Mouse (Mus musculus) hematopoietic stem cell, adult 5-6 weeks (primary cell): ENCODE data around the gene Dna2. TPM values are rescaled to one million over a fixed set of nuclear protein-coding genes. Genes with fewer than 3 reads are reported as not detected.
A peak's percentile ranks its signal among the peaks of the same experiment; 100 is the strongest.

Experiments
- ATAC-seq, 2 experiments: fragments of 125-278 bp in 1 of 2; replicated peaks in 1 of 2; 2 replicates each; pipeline ENCODE4 v1.8.0; 2016 to 2017; ENCODE audit warnings: inconsistent platforms in 2 of 2, mild to moderate bottlenecking in 2 of 2, moderate number of reproducible peaks in 2 of 2, low read depth in 1 of 2, moderate TSS enrichment in 1 of 2; ENCODE audit not compliant: low FRiP score in 2 of 2, poor library complexity in 2 of 2, severe bottlenecking in 2 of 2, insufficient read depth in 1 of 2, low TSS enrichment in 1 of 2
- total RNA-seq: library from RNA; stranded (forward); fragments of 172-1452, 232-1000 nt; gene quantifications from 2 replicates; pipeline ENCODE4 v1.2.3, GENCODE M21; 2017

Gene Dna2
- total RNA-seq, 1 experiment from 2014 or later, result 32.4 TPM

DNA sequence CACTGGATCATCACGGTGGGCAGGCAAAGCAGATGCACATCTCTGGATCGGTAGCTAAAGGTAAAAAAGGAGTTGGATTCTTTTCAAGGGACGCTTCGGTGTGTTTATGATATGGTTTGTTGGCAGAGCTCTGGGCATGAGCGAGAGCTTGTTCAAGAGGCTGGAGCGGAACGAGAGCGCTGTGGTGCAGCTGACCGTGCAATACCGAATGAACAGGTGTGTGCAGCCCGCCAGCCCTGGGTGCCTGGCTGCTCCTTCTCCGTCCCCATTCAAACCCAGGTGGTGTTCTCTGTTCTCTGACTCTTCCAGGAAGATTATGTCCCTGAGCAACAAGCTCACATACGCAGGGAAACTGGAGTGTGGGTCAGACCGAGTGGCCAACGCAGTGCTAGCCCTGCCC is 19.5 kb downstream of the Dna2 start:
- ATAC-seq, result no peak

DNA sequence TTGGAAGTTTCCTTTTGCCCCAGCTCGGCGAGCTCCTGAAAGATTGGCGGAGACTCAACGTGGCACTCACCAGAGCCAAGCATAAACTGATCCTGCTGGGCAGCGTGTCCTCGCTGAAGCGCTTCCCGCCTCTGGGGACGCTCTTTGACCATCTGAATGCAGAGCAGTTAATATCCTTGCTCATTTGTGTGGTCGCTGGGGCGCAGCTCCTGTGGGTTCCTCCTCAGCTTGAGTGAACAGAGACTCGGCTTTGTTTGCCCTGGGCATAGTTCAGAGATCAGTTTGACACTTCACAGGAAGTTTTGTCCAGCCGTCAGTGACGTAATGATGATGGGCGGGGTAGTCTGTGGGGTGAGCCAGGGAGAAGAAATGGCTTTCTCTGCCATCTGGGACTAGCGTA is 25.0 kb downstream of the Dna2 start:
- no peak for ATAC-seq

DNA sequence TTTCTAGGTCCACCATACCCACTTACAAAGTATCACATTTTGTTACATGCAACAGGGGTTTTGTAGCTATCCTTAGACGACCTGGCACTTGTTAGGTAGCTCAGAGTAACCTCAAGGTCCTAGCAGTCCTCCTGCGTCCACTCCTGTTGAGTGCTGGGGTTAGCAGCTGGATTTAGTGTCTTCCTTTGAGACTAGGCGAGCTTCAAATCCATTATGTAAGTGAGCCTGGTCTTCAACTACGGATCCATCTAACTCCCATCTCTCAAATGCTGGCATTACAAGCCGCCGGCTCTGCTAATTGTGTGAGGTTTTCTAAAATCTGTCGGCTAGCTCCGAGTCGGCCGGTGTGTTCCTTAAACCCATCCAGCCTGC is 32.8 kb downstream of the Dna2 start:
- no peak for ATAC-seq

DNA sequence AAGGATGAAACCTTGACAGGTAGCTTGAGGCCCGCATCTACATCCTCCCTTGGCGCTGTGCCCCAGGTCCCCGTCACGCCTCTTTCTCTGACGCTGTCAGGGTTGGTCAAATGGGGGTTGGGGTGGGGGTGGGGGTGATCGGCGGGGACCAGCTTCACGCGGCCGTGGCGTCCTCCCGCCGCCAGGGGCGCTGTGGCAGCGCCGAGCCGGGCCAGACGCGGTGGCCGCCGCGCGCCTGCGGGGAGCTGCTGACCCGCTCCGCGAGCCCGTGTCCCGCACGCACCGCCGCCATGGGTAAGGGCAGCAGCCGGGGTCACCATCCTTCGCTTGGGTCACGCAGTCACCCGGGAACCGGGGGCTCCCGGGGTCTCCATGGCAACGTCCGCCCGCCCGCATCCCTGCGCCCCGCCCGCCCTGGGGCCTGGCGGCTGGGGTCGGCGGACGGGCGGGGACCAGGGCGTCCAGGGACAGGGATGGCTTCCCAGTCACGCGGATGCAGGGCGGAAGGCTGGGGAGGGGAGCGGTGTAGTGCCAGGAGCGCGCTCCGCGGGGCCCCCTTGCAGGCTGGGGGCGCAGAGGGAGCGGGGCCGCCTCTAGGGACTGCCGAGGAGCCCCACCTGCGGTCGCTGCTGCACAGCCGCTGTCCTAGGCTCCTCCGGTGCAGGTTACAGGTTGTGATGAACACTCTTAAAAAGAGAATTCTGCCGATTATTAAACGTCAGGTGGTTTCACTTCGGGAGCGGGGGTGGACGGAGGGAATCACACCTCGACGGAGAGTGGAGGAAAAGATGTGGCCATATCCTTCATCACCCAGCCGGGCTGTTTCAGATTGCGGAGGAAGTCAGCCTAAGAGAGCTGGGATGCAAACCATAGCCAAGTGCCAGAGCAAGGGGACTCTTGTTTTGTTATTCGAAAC is 33.5 kb downstream of the Dna2 start, which contains the start of gene Rufy2:
Gene Rufy2 (plus strand): TSS at position 185 of the 916 bp plus-strand sequence.
- peak; percentile 52 to 71 for ATAC-seq

DNA sequence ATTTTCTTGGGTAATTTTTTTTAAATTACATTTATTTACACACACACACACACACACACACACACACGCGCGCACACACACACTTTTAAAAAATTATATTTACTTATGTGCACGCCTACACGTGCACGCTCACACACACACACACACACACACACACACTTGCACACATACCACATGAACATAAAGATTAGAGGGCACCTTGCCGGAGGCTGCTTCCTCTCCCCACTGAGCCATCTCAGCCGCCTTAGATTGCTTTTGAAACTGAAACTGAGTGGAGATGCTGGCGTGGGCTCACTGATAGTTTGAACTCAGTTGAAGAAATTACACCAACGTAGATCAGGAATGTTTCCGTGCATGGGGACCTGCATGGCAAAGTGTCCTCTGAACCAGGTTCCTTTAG is 37.2 kb downstream of the Dna2 start:
- ATAC-seq, result no peak

DNA sequence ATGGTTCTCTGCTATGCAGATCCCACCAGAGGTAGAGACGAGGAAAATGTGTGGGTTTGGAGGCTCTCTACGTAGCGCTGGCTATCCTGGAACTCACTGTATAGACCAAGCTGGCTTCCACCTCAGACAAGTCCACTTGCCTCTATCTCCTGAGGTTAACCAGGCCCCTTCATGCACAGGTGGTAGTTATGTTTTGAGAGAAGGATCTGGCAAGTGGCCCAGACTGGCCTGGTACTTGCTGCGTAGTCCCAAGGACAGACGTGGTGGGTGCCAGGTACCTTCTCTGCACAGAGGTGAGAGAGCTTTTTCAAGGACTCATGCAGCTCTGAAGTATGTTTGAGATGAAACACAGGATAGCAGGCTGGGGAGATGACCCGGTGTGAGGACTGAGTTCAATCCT is 37.7 kb downstream of the Dna2 start:
- ATAC-seq, result no peak

DNA sequence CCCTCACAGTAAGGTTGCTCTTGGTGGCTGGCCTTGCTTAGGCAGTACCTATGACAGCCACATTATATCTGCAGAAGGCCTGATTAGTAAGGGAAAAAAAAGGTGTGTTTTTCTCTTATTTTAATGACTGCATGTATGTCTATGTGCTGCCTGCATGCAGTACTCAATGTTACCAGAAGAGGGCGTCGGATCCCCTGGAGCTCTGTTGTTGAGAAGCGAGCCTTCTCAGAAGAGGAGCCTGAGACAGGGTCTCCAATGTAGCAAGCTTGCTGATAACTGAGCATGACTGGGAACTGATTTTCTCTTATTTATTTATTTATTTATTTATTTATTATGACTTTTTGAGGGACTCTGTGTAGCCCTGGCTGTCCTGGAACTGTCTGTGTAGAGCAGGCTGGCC is 40.5 kb downstream of the Dna2 start:
- no peak for ATAC-seq

DNA sequence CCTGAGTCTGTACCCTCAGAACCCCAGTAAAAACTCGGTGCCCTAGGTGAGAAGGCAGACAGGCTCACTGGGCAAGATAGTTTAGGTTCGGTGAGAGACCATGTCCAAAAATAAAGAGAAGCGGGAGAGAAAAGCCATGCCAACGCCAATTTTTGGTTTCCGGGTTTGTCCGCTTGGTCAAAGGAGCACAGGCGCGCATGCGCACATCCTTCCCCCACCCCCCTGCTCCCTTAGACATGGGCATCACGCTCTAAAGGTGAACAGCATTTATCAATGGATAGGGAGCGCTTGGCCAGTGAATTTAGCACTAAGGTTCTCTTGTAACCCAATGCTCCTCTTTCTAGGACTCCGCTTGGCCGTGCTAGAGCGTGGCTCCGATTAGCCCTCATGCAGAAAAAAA is 43.8 kb downstream of the Dna2 start:
- no peak for ATAC-seq

DNA sequence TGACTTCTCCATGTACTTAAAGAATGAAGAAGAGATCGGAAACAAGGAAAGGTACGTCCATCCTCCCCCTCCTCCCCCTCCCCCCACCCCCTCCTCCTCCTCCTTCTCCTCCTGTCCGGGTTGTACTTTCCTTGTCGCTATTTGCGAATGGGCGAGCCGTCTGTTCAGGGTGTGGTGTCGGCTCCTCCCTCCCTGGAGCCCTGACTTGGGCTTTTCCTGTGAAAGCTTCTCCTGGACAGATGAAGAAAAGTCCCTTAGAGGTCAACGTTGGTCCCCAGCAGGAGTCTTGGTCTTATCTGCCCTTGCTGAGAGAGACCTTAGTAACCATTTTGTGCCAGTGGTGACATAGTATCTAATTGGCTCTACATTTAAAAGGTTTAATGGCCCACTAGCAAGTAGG is 47.2 kb downstream of the Dna2 start:
- ATAC-seq, result no peak

DNA sequence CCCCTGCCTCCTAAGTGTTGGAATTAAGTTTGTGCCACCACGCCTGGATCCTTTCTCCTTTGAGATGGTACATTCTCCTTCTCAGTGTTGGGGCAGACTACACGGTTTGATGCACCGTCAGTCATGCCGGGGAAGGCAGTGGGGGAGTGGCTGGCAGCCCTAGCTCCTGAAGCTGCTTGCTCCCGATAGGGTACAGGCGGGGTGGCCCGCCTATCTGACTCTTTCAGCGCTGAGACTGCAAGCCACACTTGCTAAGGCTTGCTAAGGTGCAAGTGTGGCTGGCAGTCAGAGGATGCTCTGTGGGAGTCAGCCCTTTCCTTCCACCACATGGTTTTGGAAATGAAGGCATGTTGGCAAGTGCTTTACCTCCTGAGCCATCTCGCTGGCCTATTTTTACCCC is 53.8 kb downstream of the Dna2 start:
- no peak for ATAC-seq

DNA sequence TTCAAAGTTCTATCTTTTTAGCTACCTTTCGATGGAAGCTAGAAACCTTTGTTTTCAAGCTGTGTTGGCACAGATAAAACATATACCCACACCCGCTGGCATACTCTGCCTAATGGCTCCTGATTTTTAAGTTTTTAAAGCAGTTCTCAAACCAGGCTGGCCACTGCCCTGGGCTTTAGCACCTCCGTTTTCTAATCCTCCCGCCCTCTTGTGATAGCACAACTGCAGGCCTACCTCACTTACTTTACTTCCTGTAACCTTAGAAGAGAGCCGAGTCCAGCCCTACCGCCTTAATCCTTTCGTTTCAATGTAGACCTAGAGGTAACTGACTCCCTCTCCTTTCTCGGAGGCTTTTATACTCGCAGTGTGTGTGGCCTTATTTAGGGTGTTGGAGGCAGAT is 56.4 kb downstream of the Dna2 start:
- no peak for ATAC-seq

DNA sequence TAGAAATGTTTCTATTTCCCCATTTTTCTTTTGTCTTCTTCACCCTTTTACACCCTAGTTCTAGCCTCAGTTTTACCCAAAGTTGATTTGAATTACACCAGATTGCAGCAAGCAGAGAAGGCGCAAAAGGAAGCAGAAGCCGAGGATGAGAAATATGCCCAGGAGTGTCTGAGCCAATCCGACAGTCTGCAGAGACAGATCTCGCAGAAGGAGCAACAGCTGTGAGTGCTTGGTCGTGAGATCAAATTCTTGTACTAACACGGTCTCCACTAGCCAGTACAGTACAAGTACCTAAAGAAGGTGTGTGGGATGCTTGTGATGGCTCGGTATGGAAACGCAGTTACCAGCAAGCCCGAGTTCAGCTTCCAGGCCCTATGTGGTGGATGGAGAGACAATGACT is 57.7 kb downstream of the Dna2 start:
- ATAC-seq, result no peak

DNA sequence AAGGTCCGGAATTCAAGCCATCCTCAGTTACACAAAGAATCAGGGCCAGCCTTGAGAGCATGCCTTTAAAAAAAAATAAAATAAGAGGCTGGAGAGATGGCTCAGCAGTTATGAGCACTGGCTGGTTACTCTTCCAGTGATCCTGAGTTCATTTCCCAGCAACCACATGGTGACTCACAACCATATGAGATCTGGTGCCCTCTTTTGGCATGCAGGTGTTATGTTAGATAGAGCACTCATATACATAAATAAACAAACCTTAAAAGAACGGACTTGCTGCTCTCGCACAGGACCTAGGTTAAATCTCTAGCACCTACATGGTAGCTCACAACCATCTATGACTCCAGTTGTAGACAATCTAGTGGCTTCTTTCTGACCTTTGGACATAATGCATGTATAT is 61.4 kb downstream of the Dna2 start:
- ATAC-seq, result no peak

DNA sequence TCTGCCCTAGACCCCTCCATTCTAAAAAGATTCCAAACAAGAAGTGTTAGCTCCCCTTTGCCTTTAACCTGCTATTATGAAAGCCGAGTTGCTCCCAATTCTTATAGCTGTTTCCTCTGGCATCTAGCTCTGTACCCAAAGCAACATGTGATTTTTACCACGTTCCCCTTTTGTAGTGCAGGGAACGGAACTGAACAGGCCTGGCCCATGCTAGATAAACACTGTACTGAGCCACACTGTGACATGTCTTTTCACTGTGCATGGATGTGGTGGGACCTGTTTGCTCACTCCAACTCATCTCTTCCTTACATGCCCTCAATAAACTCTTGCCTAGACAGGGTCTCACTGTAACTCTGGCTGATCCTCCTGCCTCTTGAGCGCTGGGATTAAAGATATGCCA is 63.4 kb downstream of the Dna2 start:
- ATAC-seq, result peak; percentile 93 to 97

DNA sequence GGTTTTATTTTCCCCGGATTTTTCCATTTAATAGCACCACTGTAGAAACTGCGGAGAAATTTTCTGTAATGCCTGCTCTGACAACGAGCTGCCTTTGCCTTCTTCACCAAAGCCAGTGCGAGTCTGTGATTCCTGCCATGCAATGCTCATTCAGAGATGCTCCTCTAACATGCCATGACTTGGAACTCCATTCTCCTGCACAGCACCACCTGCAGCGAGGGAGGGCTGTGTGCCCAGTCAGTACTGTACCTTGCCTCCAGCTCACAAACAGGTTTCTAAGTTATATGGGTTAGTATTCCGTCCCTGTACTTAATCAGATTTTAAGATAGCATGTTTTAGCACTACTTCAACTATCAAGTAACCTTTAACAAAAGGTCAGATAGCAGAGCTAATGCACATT is 64.7 kb downstream of the Dna2 start:
- ATAC-seq, result no peak

DNA sequence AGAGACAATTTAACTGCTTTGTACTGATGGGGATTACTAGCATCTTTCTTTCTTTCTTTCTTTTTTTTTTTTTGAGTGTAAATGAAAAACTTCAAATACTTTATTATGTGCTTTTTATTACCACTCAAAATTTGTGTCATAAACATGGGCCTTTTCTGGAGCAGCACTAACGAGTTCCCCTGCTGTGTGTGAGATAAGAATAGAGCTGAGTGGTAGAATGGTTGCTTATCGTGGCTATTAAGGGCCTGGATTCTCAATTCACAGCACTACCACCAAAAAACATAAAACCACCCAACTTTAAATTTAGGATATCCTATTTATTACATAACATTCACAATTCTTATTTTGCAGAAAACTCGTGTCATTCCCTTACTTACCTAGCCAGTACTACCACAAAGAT is 66.7 kb downstream of the Dna2 start:
- no peak for ATAC-seq

DNA sequence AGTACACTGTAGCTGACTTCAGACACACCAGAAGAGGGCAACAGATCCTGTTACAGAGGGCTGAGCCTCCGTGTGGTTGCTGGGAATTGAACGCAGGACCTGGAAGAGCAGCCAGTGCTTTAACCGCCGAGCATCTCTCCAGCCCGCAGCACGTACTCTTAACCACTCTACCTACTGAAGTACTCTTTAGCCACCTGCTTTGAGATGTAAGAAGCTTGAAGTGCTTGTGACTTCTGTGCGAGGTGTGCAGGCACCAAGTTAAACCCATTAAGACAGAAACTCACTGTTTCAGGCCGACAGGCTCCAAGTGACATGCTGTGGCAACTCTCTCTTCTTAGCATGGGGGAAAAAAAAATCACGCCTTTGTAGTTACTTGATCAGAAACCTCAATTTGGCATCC is 67.3 kb downstream of the Dna2 start:
- no peak for ATAC-seq

DNA sequence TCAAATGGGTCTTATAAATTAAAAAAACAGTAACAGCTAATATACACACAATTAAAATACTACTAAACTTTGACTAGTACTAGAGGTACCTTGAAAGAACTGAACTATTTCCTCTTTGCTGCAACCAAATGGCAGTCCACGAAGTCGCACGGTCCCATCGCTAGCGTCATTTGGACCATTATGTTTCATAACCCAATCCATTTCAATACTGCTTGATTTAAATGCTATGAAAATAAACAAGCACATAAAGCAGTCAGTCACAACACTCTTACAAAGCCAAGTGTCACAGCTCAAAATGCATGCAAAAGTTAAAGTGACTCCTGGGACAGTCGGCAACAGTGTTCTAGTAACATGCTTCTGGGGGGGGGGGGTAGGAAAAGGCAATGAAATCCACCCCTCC is 72.5 kb downstream of the Dna2 start:
- no peak for ATAC-seq

DNA sequence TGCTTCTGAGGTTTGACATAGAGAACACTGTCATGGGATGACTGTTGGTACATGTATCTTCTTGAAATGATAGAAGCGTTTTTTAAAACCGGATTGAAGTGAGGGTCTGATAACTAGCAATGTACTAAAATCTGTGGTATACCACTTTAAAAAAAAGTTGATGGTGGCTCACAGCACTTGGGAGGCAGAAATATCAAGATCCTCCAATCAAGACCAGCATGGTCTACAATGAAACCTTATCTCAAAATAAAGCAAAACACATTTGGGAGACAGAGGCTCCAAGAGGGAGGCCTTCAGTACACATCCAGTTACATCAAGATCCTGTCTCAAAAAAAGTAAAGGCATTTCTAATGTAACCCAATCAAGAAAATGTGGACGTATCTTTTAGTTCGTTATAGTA is 74.9 kb downstream of the Dna2 start:
- no peak for ATAC-seq
